Mouse (Mus musculus): ENCODE data around the gene Nav2. TPM values are rescaled to one million over a fixed set of nuclear protein-coding genes. Genes with fewer than 3 reads are reported as not detected.

The Nav2 gene
- total and polyA plus RNA-seq, 3 experiments = 20.4 to 49.9 (median 34.4) TPM

DNA sequence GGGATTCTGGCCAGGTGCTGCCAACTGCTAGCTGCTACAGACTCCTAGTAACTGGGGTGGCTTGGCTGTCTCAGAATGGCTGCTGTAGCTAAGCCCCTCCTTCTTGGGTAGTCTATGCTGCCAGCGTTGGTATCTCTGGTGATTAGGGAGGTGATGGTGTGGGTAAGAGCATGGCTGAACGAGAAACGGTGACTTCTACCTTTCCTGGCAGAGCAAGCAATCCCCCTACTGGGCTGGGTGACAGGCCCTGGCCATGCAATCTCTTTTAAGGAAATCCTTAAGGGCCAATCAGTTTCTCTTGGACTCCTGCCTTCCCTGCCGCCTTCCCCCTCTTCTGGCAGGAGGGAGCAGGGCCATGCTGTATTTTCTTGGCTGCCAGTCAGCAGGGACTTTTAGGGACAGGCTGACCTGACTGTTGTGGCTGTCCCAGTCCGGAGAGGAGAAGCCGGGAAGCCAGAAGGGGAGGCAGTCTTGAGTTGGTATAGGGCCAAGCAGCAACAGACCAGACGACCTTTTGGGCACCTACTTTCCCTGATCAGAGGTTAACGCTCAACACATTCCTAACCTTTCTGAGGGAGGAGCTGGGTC lies 339.3 kb downstream of the Nav2 start:
- Histone ChIP-seq H3K4me3 (peak overlapping the region; percentile 57), H3K27me3 (ENCODE audit: control insufficient read depth, insufficient read depth, low read length) (no peaks in the 10 kb centered on the region), H3K36me3 (ENCODE audit: control insufficient read depth, insufficient read depth, low read length) (no peaks in the 10 kb centered on the region), H3K4me1 (ENCODE audit: control insufficient read depth, insufficient read depth, low read length) (peaks cover 9% of the 10 kb centered on the region), H3K79me2 (replicated peaks; ENCODE audit: control insufficient read depth, insufficient read depth, low read length) (peaks cover 2% of the 10 kb centered on the region; the same call in 1 of the 2 replicates), H3K27ac (peak overlapping the region; percentile 81), H3K9ac (ENCODE audit: low read depth, low read length) (peak overlapping the region; percentile 83)
- intact Hi-C loops (cut with DNase I) = loop anchor here (2.0 to 5.0 kb wide), 3 partner anchors 33 to 101 kb away; no protein-coding TSS in a partner anchor
- DNase-seq = peak; percentile 73 to 86
- WGBS = 6% methylated on average over 8 of the region's 8 CpGs
- TF ChIP-seq EP300 (IDR thresholded peaks at IDR 0.05; ENCODE audit: insufficient read depth, low read depth, low read length) = peak; percentile 48
- peak; percentile 43 for TF ChIP-seq CTCF (IDR thresholded peaks at IDR 0.05)
- no peak for TF ChIP-seq POLR2A (IDR thresholded peaks at IDR 0.05; ENCODE audit: insufficient read depth, low read depth, low read length)

DNA sequence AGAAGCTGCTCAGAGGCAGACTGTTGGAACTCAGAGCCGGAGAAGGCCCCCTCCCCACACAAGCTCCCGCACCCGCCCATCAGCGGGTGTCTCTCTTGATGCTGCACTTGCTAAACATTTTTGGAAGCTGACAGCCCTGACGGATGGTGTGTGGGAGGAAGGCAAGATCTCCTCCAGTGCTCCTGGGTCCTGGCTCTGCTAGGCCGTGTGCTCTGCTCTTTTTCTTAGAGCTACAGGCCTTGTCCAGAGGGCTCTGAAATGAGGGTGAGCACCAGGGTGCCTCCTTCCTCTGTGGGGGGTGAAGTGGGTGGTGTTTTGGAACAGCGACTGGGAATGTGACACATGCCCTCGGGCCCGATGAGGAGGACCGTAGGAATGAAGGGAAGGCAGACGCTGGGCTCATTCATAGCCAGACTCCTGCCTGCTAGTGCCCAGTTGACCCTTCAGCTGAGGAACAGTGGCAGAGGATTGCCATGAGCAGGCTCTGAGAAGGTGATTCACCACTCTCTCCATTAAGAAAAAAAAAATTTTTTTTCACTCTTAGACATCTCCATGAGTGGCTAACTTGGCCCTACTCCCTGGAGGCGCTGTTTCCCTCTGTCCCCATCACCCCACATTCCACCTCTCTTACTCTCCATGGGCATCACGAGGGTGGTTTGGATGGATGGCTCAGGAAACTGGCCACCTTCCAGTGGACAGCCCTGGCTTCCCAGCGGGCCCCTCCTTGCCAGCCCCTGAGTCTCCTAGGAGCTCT lies 340.0 kb downstream of the Nav2 start:
- DNase-seq = peak; percentile 41 to 64
- 21% methylated on average over 14 of the region's 14 CpGs for WGBS
- Histone ChIP-seq H3K9ac (ENCODE audit: low read depth, low read length) (peak overlapping the region; percentile 15; the same call in 1 of the 2 replicates), H3K27me3 (ENCODE audit: control insufficient read depth, insufficient read depth, low read length) (no peaks in the 10 kb centered on the region), H3K4me3 (peak overlapping the region; percentile 57), H3K79me2 (replicated peaks; ENCODE audit: control insufficient read depth, insufficient read depth, low read length) (peaks cover 2% of the 10 kb centered on the region; the same call in 1 of the 2 replicates), H3K27ac (peak overlapping the region; percentile 81), H3K4me1 (ENCODE audit: control insufficient read depth, insufficient read depth, low read length) (peaks cover 9% of the 10 kb centered on the region), H3K36me3 (ENCODE audit: control insufficient read depth, insufficient read depth, low read length) (no peaks in the 10 kb centered on the region)
- intact Hi-C loops (cut with DNase I) = loop anchor here (5.0 kb wide), 1 partner anchor 86 kb away; no protein-coding TSS in a partner anchor
- TF ChIP-seq POLR2A (IDR thresholded peaks at IDR 0.05; ENCODE audit: insufficient read depth, low read depth, low read length) (no peak), CTCF (IDR thresholded peaks at IDR 0.05) (no peak), EP300 (IDR thresholded peaks at IDR 0.05; ENCODE audit: insufficient read depth, low read depth, low read length) (peak; percentile 15; the same call in 1 of the 2 replicates)

GRCm38 (mm10) chr7:49249462-49249861 lies 340.9 kb downstream of the Nav2 start:
- no peaks in the 10 kb centered on the region for H3K36me3 ChIP-seq (ENCODE audit: control insufficient read depth, insufficient read depth, low read length)
- peaks cover 2% of the 10 kb centered on the region; the same call in 1 of the 2 replicates for H3K79me2 ChIP-seq (replicated peaks; ENCODE audit: control insufficient read depth, insufficient read depth, low read length)
- H3K4me3 ChIP-seq = no peak overlapping the region
- 69% methylated on average over 2 of the region's 2 CpGs for WGBS
- H3K9ac ChIP-seq (ENCODE audit: low read depth, low read length) = no peak overlapping the region
- peaks cover 9% of the 10 kb centered on the region for H3K4me1 ChIP-seq (ENCODE audit: control insufficient read depth, insufficient read depth, low read length)
- TF ChIP-seq EP300 (IDR thresholded peaks at IDR 0.05; ENCODE audit: insufficient read depth, low read depth, low read length) = no peak
- no peak for TF ChIP-seq POLR2A (IDR thresholded peaks at IDR 0.05; ENCODE audit: insufficient read depth, low read depth, low read length)
- TF ChIP-seq CTCF (IDR thresholded peaks at IDR 0.05) = no peak
- intact Hi-C loops (cut with DNase I) = loop anchor here (5.0 kb wide), 1 partner anchor 87 kb away; no protein-coding TSS in a partner anchor
- DNase-seq = no peak
- H3K27ac ChIP-seq = peak overlapping the region; percentile 5; the same call in 1 of the 2 replicates
- no peaks in the 10 kb centered on the region for H3K27me3 ChIP-seq (ENCODE audit: control insufficient read depth, insufficient read depth, low read length)

DNA sequence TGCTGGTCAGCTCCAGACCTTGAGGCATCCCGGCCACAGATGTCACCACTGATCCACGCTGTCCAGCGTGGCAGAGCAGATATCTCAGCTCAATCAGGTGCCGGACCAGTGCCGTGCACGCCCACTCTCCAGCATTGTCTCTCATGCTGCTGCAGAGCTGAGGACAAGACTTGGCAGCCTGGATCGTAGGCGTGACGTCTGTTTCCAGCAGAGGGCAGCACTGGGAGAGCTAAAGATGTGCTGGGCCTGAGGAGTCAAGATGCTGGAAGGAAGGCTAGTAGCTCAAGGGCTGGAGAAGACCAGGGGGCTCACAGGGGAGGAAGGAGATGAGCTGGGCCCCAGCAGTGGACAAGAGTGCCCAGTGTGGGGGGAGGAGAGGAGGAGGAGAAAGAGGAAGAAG lies 341.5 kb downstream of the Nav2 start:
- Histone ChIP-seq H3K27me3 (ENCODE audit: control insufficient read depth, insufficient read depth, low read length) (no peaks in the 10 kb centered on the region), H3K4me3 (no peak overlapping the region), H3K4me1 (ENCODE audit: control insufficient read depth, insufficient read depth, low read length) (peaks cover 9% of the 10 kb centered on the region), H3K36me3 (ENCODE audit: control insufficient read depth, insufficient read depth, low read length) (no peaks in the 10 kb centered on the region), H3K79me2 (replicated peaks; ENCODE audit: control insufficient read depth, insufficient read depth, low read length) (peaks cover 2% of the 10 kb centered on the region; the same call in 1 of the 2 replicates), H3K27ac (no peak overlapping the region), H3K9ac (ENCODE audit: low read depth, low read length) (peak overlapping the region; percentile 15; the same call in 1 of the 2 replicates)
- TF ChIP-seq CTCF (IDR thresholded peaks at IDR 0.05) (peak; percentile 85), EP300 (IDR thresholded peaks at IDR 0.05; ENCODE audit: insufficient read depth, low read depth, low read length) (0 out of 2 replicates have a peak, but pooled peaks have one; percentile 48), POLR2A (IDR thresholded peaks at IDR 0.05; ENCODE audit: insufficient read depth, low read depth, low read length) (no peak)
- intact Hi-C loops (cut with DNase I) = loop anchor here (1.0 to 5.0 kb wide), 3 partner anchors 22 to 147 kb away; no protein-coding TSS in a partner anchor
- peak; percentile 76 to 79 for DNase-seq
- WGBS = 3% methylated on average over 9 of the region's 9 CpGs

GRCm38 (mm10) chr7:49250581-49251307 lies 342.2 kb downstream of the Nav2 start:
- H3K36me3 ChIP-seq (ENCODE audit: control insufficient read depth, insufficient read depth, low read length) = no peaks in the 10 kb centered on the region
- WGBS = 82% methylated on average over 13 of the region's 13 CpGs
- H3K27ac ChIP-seq = no peak overlapping the region
- H3K9ac ChIP-seq (ENCODE audit: low read depth, low read length) = no peak overlapping the region
- H3K4me3 ChIP-seq = no peak overlapping the region
- TF ChIP-seq POLR2A (IDR thresholded peaks at IDR 0.05; ENCODE audit: insufficient read depth, low read depth, low read length) = no peak
- no peak for TF ChIP-seq EP300 (IDR thresholded peaks at IDR 0.05; ENCODE audit: insufficient read depth, low read depth, low read length)
- no peak for TF ChIP-seq CTCF (IDR thresholded peaks at IDR 0.05)
- intact Hi-C loops (cut with DNase I) = loop anchor here (1.0 to 5.0 kb wide), 2 partner anchors 22 to 147 kb away; no protein-coding TSS in a partner anchor
- H3K4me1 ChIP-seq (ENCODE audit: control insufficient read depth, insufficient read depth, low read length) = peaks cover 9% of the 10 kb centered on the region
- peaks cover 2% of the 10 kb centered on the region; the same call in 1 of the 2 replicates for H3K79me2 ChIP-seq (replicated peaks; ENCODE audit: control insufficient read depth, insufficient read depth, low read length)
- DNase-seq = no peak
- no peaks in the 10 kb centered on the region for H3K27me3 ChIP-seq (ENCODE audit: control insufficient read depth, insufficient read depth, low read length)

Data from heart, adult 2 months (tissue).